Mouse (Mus musculus): Measurements from ENCODE around the gene Rnf130. TPM values are rescaled to one million over a fixed set of nuclear protein-coding genes. Genes with fewer than 3 reads are reported as not detected.

Gene Rnf130
- polyA plus RNA-seq, 1 experiment, result 31.9 TPM

DNA sequence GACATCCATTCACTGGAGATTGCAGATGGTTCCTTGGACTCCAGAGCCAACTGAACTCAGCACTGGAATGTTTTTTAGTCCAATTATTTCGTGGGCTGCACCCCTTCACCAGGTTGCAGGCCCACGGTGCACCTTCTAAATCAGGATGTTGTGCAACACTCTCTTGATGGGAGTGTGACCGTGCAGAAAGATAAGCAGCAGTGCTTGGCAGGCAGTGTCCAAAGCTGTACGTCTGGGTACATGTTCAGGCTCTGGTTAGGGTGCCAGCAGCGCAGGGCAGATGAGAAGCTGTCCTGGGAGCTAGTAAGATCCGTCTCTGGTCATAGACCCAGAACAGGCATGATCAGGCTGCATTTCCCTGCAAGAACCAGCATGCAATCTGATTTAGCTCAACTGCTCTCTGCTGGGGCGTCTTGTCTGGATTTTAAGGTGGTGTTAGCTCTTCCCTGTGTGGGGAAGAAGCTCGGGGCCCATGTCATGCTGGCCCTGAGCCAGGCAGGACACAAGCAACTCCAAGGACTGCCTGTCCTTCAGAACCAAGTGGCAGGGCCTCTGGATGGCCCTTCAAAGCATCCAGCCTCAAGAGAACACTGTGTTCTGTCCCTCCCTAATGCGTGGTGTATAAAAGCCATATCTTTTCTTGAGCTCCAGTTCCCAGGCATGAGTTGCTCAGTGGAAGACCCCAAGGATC, 122.3 kb downstream of the Rnf130 start:
- H3K4me3 ChIP-seq (ENCODE audit: insufficient read depth, low read length), result no peak overlapping the region

DNA sequence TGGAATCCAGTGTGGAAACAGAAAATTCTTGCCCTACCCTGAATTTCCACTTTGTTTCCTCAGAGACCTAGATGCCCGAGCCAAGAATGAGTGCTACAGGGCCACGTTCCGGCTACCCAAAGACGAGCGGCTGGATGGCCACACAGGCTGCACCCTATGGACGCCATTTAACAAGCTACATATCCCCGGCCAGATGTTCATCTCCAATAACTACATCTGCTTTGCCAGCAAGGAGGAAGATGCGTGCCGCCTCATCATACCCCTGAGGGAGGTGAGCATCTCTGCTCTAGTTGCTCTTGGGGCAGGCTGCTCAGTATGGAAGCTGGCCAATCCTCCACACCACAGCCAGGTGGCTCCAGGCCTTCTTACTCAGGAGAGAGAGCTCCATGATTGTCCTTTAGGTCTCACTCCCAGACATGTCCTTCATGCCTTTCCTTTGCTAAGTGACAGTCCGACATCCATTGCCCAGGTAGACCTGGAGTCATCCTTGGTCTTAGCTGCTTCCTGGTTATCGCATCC, 122.9 kb downstream of the Rnf130 start:
- TF ChIP-seq POLR2A (IDR thresholded peaks at IDR 0.05; ENCODE audit: low read depth, low read length), result no peak
- no peak for TF ChIP-seq CTCF (IDR thresholded peaks at IDR 0.05; ENCODE audit: borderline replicate concordance, insufficient read depth, low read length)
- no peaks in the 10 kb centered on the region for H3K4me1 ChIP-seq (ENCODE audit: control insufficient read depth, insufficient read depth, low read length)
- H3K4me3 ChIP-seq (ENCODE audit: insufficient read depth, low read length), result no peak overlapping the region
- no peak overlapping the region for H3K27ac ChIP-seq (ENCODE audit: insufficient read depth, low read length)

More for the DNA sequence above, 122.3 kb downstream of the Rnf130 start:
- TF ChIP-seq CTCF (IDR thresholded peaks at IDR 0.05; ENCODE audit: borderline replicate concordance, insufficient read depth, low read length) (no peak), POLR2A (IDR thresholded peaks at IDR 0.05; ENCODE audit: low read depth, low read length) (no peak)
- H3K27ac ChIP-seq (ENCODE audit: insufficient read depth, low read length), result no peak overlapping the region
- H3K4me1 ChIP-seq (ENCODE audit: control insufficient read depth, insufficient read depth, low read length), result no peaks in the 10 kb centered on the region

DNA sequence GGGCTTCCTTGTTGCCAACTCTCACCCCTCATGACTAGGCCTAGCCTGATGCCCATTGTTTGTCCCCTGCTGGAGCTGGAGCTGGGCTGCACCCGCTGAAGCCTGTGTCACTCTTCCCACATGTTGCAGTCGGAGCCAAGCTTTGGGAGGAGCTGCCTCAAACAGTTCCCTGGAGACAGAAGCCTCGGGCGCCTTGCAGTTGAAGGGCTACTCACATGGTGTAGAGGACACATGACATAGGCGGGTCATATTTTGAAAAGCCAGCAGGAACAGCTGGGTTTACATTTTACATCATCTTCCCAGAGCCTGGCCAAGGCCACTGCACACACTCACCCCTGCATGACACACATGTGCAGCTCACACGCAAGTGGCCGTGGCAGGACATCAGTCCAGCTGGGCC, 124.1 kb downstream of the Rnf130 start:
- Histone ChIP-seq H3K4me3 (ENCODE audit: insufficient read depth, low read length) (no peak overlapping the region), H3K27ac (ENCODE audit: insufficient read depth, low read length) (no peak overlapping the region), H3K4me1 (ENCODE audit: control insufficient read depth, insufficient read depth, low read length) (no peaks in the 10 kb centered on the region)
- TF ChIP-seq POLR2A (IDR thresholded peaks at IDR 0.05; ENCODE audit: low read depth, low read length) (no peak), CTCF (IDR thresholded peaks at IDR 0.05; ENCODE audit: borderline replicate concordance, insufficient read depth, low read length) (no peak)

DNA sequence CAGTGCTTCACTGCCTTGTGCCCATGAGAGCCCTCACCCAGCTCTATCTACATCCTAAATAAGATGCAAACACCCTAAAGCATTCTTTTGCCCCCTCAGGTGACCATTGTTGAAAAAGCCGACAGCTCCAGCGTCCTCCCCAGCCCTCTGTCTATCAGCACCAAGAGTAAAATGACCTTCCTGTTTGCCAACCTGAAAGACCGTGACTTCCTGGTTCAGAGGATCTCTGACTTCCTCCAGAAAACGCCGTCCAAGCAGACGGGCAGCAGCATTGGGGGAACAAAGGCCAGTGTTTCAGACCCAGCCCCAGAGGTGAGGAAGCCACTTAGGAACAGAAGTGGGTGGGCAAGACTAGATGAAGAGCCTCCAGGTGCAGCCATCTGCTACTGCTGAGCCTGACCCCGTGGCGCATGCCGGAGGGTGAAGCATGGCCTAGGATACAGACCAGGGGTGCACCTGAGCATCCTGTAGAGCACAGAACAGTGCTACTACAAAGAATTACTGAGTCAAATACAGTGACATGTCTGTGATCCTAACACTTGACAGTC, 124.5 kb downstream of the Rnf130 start:
- Histone ChIP-seq H3K4me1 (ENCODE audit: control insufficient read depth, insufficient read depth, low read length) (no peaks in the 10 kb centered on the region), H3K4me3 (ENCODE audit: insufficient read depth, low read length) (no peak overlapping the region), H3K27ac (ENCODE audit: insufficient read depth, low read length) (no peak overlapping the region)
- no peak for TF ChIP-seq POLR2A (IDR thresholded peaks at IDR 0.05; ENCODE audit: low read depth, low read length)

DNA sequence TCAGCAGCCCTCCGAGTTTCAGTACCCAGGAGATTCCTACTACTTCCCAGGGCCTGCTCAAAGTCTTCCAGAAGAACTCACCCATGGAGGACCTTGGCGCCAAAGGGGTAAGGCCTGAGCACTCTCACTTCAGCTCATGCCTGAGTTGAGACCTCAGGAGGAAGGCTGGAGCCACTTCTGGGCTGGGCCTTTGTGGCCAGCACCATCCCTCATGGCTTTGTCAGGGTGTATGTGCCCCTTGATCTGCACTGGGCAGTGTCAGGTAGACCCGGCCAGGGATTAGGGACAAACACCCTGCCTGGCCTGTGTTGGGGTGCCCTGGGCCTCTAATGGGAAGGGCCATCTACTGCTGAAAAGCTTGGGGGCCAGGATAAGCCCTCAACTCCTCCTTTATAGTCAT, 126.2 kb downstream of the Rnf130 start:
- TF ChIP-seq CTCF (IDR thresholded peaks at IDR 0.05; ENCODE audit: borderline replicate concordance, insufficient read depth, low read length), result no peak
- no peak for TF ChIP-seq POLR2A (IDR thresholded peaks at IDR 0.05; ENCODE audit: low read depth, low read length)
- Histone ChIP-seq H3K4me1 (ENCODE audit: control insufficient read depth, insufficient read depth, low read length) (peaks cover 7% of the 10 kb centered on the region; the same call in 1 of the 2 replicates), H3K27ac (ENCODE audit: insufficient read depth, low read length) (no peak overlapping the region), H3K4me3 (ENCODE audit: insufficient read depth, low read length) (no peak overlapping the region)

DNA sequence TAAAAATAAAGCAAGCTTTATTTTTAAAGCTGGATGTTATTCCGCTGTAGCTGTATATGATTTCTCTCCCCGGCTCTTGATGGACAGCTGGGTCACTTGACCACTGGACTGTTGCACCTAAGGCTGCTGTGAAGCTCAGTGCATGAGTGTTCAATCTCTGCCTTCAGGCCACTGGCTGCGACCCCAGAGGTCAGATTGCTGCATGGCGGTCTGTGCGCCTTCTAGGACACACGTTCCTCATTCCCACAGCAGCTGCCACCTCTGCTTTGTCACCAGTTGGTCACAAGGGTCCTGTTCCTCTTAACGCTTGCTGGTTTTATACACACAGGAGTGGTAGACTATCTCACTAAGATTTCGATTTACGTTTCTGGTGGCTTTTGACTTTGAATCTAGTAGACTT, 129.0 kb downstream of the Rnf130 start:
- peaks cover 7% of the 10 kb centered on the region; the same call in 1 of the 2 replicates for H3K4me1 ChIP-seq (ENCODE audit: control insufficient read depth, insufficient read depth, low read length)
- TF ChIP-seq POLR2A (IDR thresholded peaks at IDR 0.05; ENCODE audit: low read depth, low read length), result no peak
- H3K27ac ChIP-seq (ENCODE audit: insufficient read depth, low read length), result 0 out of 2 replicates have a peak overlapping the region, but pooled peaks have one; percentile 11

More for the DNA sequence above, 129.0 kb downstream of the Rnf130 start:
- no peak overlapping the region for H3K4me3 ChIP-seq (ENCODE audit: insufficient read depth, low read length)

Other genes with a start within 250 kb of the Rnf130 start
- 13.9 and 14.5 TPM in 2 replicates for gene Gfpt2, start 231.2 kb upstream of the Rnf130 start, polyA plus RNA-seq (2011; ENCODE audit: insufficient read length, low read depth, missing spikeins)
- gene Mapk9, start 178.6 kb upstream of the Rnf130 start, polyA plus RNA-seq (2011; ENCODE audit: insufficient read length, low read depth, missing spikeins), result 62.5 and 68.5 TPM in 2 replicates
- not detected in 2 replicates for gene Rasgef1c, start 123.5 kb upstream of the Rnf130 start, polyA plus RNA-seq (2011; ENCODE audit: insufficient read length, low read depth, missing spikeins)
- gene Tbc1d9b, start 106.0 kb downstream of the Rnf130 start, polyA plus RNA-seq (2011; ENCODE audit: insufficient read length, low read depth, missing spikeins), result 72.3 and 76.8 TPM in 2 replicates
- 2.9 and 3.7 TPM in 2 replicates for gene Mrnip, start 149.1 kb downstream of the Rnf130 start, polyA plus RNA-seq (2011; ENCODE audit: insufficient read length, low read depth, missing spikeins)
- 332 and 376 TPM in 2 replicates for gene Sqstm1, start 185.5 kb downstream of the Rnf130 start, polyA plus RNA-seq (2011; ENCODE audit: insufficient read length, low read depth, missing spikeins)
- 35.1 and 41.8 TPM in 2 replicates for gene Mgat4b, start 185.5 kb downstream of the Rnf130 start, polyA plus RNA-seq (2011; ENCODE audit: insufficient read length, low read depth, missing spikeins)
- gene Ltc4s, start 213.3 kb downstream of the Rnf130 start, polyA plus RNA-seq (2011; ENCODE audit: insufficient read length, low read depth, missing spikeins), result 0.83 TPM in 1 of 2 replicates, not detected in the other

Data from embryonic fibroblast, embryonic 13.5 days (primary cell).